Mouse (Mus musculus) CH12.LX (cell line): Measurements from ENCODE around the gene Anapc5. TPM values are rescaled to one million over a fixed set of nuclear protein-coding genes. Genes with fewer than 3 reads are reported as not detected.

ENCODE experiments used
- DNase-seq: peaks from one replicate; pipeline ENCODE4 v3.0.0-alpha.2; 2013; ENCODE audit errors: extremely low read depth
- H3K27ac ChIP-seq: 2 replicates; pipeline ENCODE4 v1.5.1; 2012; ENCODE audit warnings: low read depth, mild to moderate bottlenecking, control low read depth, moderate library complexity; ENCODE audit not compliant: insufficient read depth
- H3K27me3 ChIP-seq: replicated peaks from 2 replicates; pipeline ENCODE3; 2012; ENCODE audit warnings: inconsistent platforms
- H3K36me3 ChIP-seq, 2 experiments: replicated peaks in 1 of 2; 2 replicates each; pipeline versions ENCODE3 to v1.6.1; 2012; ENCODE audit warnings: inconsistent platforms in 1 of 2, low read length in 1 of 2, mild to moderate bottlenecking in 1 of 2, mixed read lengths in 1 of 2, moderate library complexity in 1 of 2; ENCODE audit not compliant: control insufficient read depth in 1 of 2, insufficient read depth in 1 of 2
- H3K4me1 ChIP-seq, 2 experiments: 2 replicates each; pipeline ENCODE4 v1.6.1; 2012; ENCODE audit warnings: inconsistent platforms in 1 of 2, moderate library complexity in 1 of 2; ENCODE audit not compliant: insufficient read depth in 2 of 2, control insufficient read depth in 1 of 2
- H3K4me2 ChIP-seq: 2 replicates; pipeline ENCODE4 v1.6.1; 2012; ENCODE audit warnings: low read depth, mild to moderate bottlenecking, control low read depth; ENCODE audit not compliant: poor library complexity, insufficient read depth, severe bottlenecking
- H3K4me3 ChIP-seq, 3 experiments: fragments of 150-350 bp in 1 of 3; sonication (generic) in 1 of 3; replicated peaks in 1 of 3; 2 replicates each; pipeline versions ENCODE3 to v1.5.1; 2011 to 2012; ENCODE audit warnings: low read depth in 2 of 3, low read length in 2 of 3, mild to moderate bottlenecking in 2 of 3, moderate library complexity in 2 of 3, control low read depth in 1 of 3, improper control_type of control experiment in 1 of 3, inconsistent platforms in 1 of 3, mixed read lengths in 1 of 3; ENCODE audit not compliant: poor library complexity in 1 of 3
- H3K79me2 ChIP-seq: replicated peaks from 2 replicates; pipeline ENCODE4 v1.6.1; 2012; ENCODE audit warnings: mild to moderate bottlenecking, moderate library complexity; ENCODE audit not compliant: control insufficient read depth, poor library complexity, insufficient read depth, severe bottlenecking; ENCODE audit errors: extremely low read depth
- H3K9ac ChIP-seq: 2 replicates; pipeline ENCODE4 v1.6.1; 2012; ENCODE audit warnings: low read depth, mild to moderate bottlenecking, control low read depth, moderate library complexity; ENCODE audit not compliant: insufficient read depth
- H3K9me3 ChIP-seq: replicated peaks from 2 replicates; pipeline ENCODE3; 2012; ENCODE audit warnings: low read length, inconsistent platforms, mixed read lengths
- CHD2 ChIP-seq: IDR thresholded peaks from 2 replicates; pipeline ENCODE4 v1.6.1; 2011; ENCODE audit warnings: low read length, improper control_type of control experiment
- CTCF ChIP-seq, 2 experiments: IDR thresholded peaks in 1 of 2; conservative IDR thresholded peaks in 1 of 2; 2 replicates each; pipeline ENCODE4 v1.5.1; 2011 to 2012; ENCODE audit warnings: low read depth in 2 of 2, low read length in 2 of 2, improper control_type of control experiment in 1 of 2, inconsistent platforms in 1 of 2, mild to moderate bottlenecking in 1 of 2, moderate library complexity in 1 of 2
- EP300 ChIP-seq: IDR thresholded peaks from 2 replicates; pipeline ENCODE4 v1.6.1; 2011; ENCODE audit warnings: low read length, improper control_type of control experiment
- IRF4 ChIP-seq: IDR thresholded peaks from 2 replicates; pipeline ENCODE4 v1.6.1; 2014; ENCODE audit warnings: low read depth, mild to moderate bottlenecking, inconsistent platforms, low read length, improper control_type of control experiment
- KAT2A ChIP-seq: IDR thresholded peaks from 2 replicates; pipeline ENCODE4 v1.6.1; 2012; ENCODE audit warnings: low read length, improper control_type of control experiment, inconsistent platforms; ENCODE audit not compliant: insufficient replicate concordance
- MAFK ChIP-seq: IDR thresholded peaks from 2 replicates; pipeline ENCODE4 v1.6.1; 2011; ENCODE audit warnings: low read length, improper control_type of control experiment; ENCODE audit not compliant: insufficient replicate concordance
- MAZ ChIP-seq: IDR thresholded peaks from 2 replicates; pipeline ENCODE4 v1.6.1; 2012; ENCODE audit warnings: low read depth, mild to moderate bottlenecking, inconsistent platforms, low read length, improper control_type of control experiment, moderate library complexity
- MEF2A ChIP-seq: IDR thresholded peaks from 2 replicates; pipeline ENCODE4 v1.6.1; 2014; ENCODE audit warnings: low read depth, mild to moderate bottlenecking, inconsistent platforms, low read length, improper control_type of control experiment, borderline replicate concordance
- PAX5 ChIP-seq: IDR thresholded peaks from 2 replicates; pipeline ENCODE4 v1.6.1; 2012; ENCODE audit warnings: low read length, inconsistent platforms, mixed read lengths
- POLR2A ChIP-seq: IDR thresholded peaks from 2 replicates; pipeline ENCODE4 v1.6.1; 2011; ENCODE audit warnings: low read depth, mild to moderate bottlenecking, improper control_type of control experiment, low read length
- RAD21 ChIP-seq: IDR thresholded peaks from 2 replicates; pipeline ENCODE4 v1.6.1; 2011; ENCODE audit warnings: low read depth, mild to moderate bottlenecking, low read length, improper control_type of control experiment, moderate library complexity
- RCOR1 ChIP-seq: conservative IDR thresholded peaks from 2 replicates; pipeline ENCODE4 v1.6.1; 2012; ENCODE audit warnings: low read depth, mild to moderate bottlenecking, inconsistent platforms, low read length, improper control_type of control experiment
- TBP ChIP-seq: conservative IDR thresholded peaks from 2 replicates; pipeline ENCODE4 v1.6.1; 2011; ENCODE audit warnings: low read depth, low read length, improper control_type of control experiment
- TCF12 ChIP-seq: IDR thresholded peaks from 2 replicates; pipeline ENCODE4 v1.6.1; 2014; ENCODE audit warnings: low read depth, mild to moderate bottlenecking, inconsistent platforms, low read length, improper control_type of control experiment
- USF1 ChIP-seq: IDR thresholded peaks from 2 replicates; pipeline ENCODE4 v1.6.1; 2014; ENCODE audit warnings: low read depth, mild to moderate bottlenecking, inconsistent platforms, low read length, improper control_type of control experiment
- ZC3H11A ChIP-seq: IDR thresholded peaks from 2 replicates; pipeline ENCODE4 v1.6.1; 2012; ENCODE audit warnings: low read depth, mild to moderate bottlenecking, inconsistent platforms, low read length, improper control_type of control experiment
- ZKSCAN1 ChIP-seq: IDR thresholded peaks from 2 replicates; pipeline ENCODE4 v1.6.1; 2012; ENCODE audit warnings: low read depth, inconsistent platforms, low read length, improper control_type of control experiment, borderline replicate concordance
- ZMIZ1 ChIP-seq: IDR thresholded peaks from 2 replicates; pipeline ENCODE4 v1.6.1; 2012; ENCODE audit warnings: low read depth, mild to moderate bottlenecking, inconsistent platforms, low read length, improper control_type of control experiment
- ZNF384 ChIP-seq: IDR thresholded peaks from 2 replicates; pipeline ENCODE4 v1.6.1; 2012; ENCODE audit warnings: low read depth, low read length, improper control_type of control experiment, inconsistent platforms
- dilution Hi-C: fragments of 300-500 bp; cut with MboI; formaldehyde crosslinking; loops from 2 replicates; pipeline ENCODE4 v1.14.3; 2020; ENCODE audit warnings: low sequenced_read_pairs; ENCODE audit not compliant: extremely low pct_unique_long_range_greater_than_20kb, extremely low pct_ligation_motif_present
- in situ Hi-C: fragments of 300-500 bp; cut with MboI; formaldehyde crosslinking; loops from 3 replicates; pipeline ENCODE4 v1.14.3; 2019; ENCODE audit warnings: low sequenced_read_pairs, low pct_ligation_motif_present, low pct_unique_long_range_greater_than_20kb, mixed read lengths
- polyA plus RNA-seq: library from polyadenylated mRNA; unstranded; fragments of >175 nt; gene quantifications from 2 replicates; pipeline ENCODE4 v1.2.1, GENCODE M21; 2012; ENCODE audit warnings: low read depth; ENCODE audit not compliant: insufficient read length
- total RNA-seq, 2 experiments: library from RNA; depleted of rRNA; stranded (reverse); fragments of 300-350 nt in 1 of 2; fragments of >200 nt in 1 of 2; gene quantifications; 2 replicates each; pipeline ENCODE4 v1.2.3; 2012 to 2014

The Anapc5 gene
- total and polyA plus RNA-seq, 3 experiments: 247 to 280 (median 252) TPM

DNA sequence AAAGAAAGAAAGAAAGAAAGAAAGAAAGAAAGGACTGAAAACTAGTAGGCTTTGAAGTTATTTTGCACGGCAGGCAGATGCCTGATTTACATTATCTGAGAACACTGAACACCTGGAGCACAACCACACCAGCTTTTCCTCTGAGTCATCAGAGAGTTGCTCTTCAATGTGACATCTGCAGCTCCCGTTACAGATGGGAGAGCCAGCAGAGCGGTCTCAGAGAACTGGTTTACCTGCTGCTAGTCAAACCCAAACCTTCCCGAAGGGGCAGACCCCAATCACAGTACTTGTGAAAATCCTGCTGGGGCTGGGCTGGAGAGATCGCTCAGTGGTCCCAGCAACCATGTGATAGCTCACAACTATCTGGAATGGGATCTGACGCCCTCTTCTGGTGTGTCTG lies 3.3 kb upstream of the Anapc5 start (continued):
- TF ChIP-seq TBP: 0 out of 2 replicates have a peak, but pooled peaks have one; percentile 8
- no peak for TF ChIP-seq CHD2
- TF ChIP-seq RCOR1: no peak
- no peak for TF ChIP-seq PAX5
- TF ChIP-seq MAFK: 0 out of 2 replicates have a peak, but pooled peaks have one; percentile 34
- no peak for TF ChIP-seq ZKSCAN1
- 0 out of 2 replicates have a peak, but pooled peaks have one; percentile 20 for TF ChIP-seq MEF2A
- TF ChIP-seq KAT2A: no peak
- no peak for TF ChIP-seq USF1
- TF ChIP-seq, all 38 proteins: peak for 11

DNA sequence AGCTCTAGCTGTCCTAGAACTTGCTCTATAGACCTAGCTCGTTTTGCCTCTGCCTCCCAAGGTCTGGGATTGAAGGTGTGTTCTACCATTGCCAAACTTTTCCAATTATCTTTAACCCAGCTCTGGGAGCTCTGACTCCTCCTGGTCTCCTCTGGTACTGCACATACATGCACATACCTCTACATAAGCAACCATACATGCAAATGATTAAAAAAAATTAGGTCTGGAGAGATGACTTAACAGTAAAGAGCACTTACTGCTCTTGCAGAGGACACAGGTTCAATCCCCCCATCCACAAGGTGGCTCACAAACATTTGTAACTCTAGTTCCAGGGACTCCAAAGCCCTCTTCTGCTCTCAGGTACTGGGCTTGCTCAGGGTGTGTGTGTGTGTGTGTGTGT lies 2.8 kb upstream of the Anapc5 start:
- no peak for DNase-seq
- TF ChIP-seq CTCF (conservative IDR thresholded peaks at IDR 0.05 in 1 of 2, IDR thresholded peaks at IDR 0.05 in 1 of 2; ENCODE audit: low read depth in 2 of 2, low read length in 2 of 2) (peak in 1 of 2 experiments; percentile 40; a peak in 2 of 4 replicates), TCF12 (no peak), ZNF384 (peak; percentile 81)
- dilution Hi-C loops: no loop called here

DNA sequence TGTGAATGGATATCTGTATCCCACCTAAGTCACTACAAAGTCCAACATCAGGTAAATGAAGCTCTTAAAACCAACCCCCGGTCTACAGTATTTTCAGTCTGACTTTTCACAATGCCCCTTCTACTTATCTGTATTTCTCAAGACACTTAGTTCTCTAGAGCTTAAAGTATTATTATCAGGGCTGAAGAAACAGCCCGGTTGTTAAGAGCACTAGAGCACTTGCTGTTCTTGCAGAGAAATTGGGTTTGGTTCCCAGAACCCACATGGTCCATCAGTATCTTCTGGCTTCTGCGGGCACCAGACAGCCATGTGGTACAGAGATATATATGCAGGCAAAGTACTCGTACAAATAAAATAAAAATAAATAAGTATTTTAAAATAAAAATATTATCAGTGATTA lies 1.3 kb upstream of the Anapc5 start:
- no peaks in the 10 kb centered on the region for H3K9me3 ChIP-seq
- dilution Hi-C loops (no loop called here), in situ Hi-C loops (no loop called here)
- no peaks in the 10 kb centered on the region for H3K27me3 ChIP-seq
- H3K27ac ChIP-seq: no peak overlapping the region
- DNase-seq: no peak
- no peak overlapping the region for H3K9ac ChIP-seq
- H3K4me3 ChIP-seq: no peak overlapping the region
- H3K79me2 ChIP-seq: peaks cover 17% of the 10 kb centered on the region
- TF ChIP-seq ZMIZ1: no peak
- TF ChIP-seq PAX5: no peak
- no peak for TF ChIP-seq ZC3H11A
- TF ChIP-seq MAZ: no peak
- TF ChIP-seq EP300: no peak
- TF ChIP-seq CHD2: no peak
- TF ChIP-seq POLR2A: no peak
- TF ChIP-seq RAD21: no peak
- TF ChIP-seq IRF4: no peak
- no peak for TF ChIP-seq USF1
- H3K36me3 ChIP-seq: peaks cover 19 to 25% of the 10 kb centered on the region in 2 experiments
- H3K4me1 ChIP-seq: peaks cover 7 to 38% of the 10 kb centered on the region in 2 experiments
- H3K4me2 ChIP-seq: no peak overlapping the region

More for the DNA sequence above, 2.8 kb upstream of the Anapc5 start:
- no peak overlapping the region for H3K27ac ChIP-seq
- peaks cover 7 to 31% of the 10 kb centered on the region in 2 experiments for H3K4me1 ChIP-seq
- H3K9ac ChIP-seq: no peak overlapping the region
- no peak overlapping the region for H3K4me3 ChIP-seq
- H3K36me3 ChIP-seq: peaks cover 4 to 9% of the 10 kb centered on the region in 2 experiments
- in situ Hi-C loops: no loop called here
- no peaks in the 10 kb centered on the region for H3K27me3 ChIP-seq
- no peaks in the 10 kb centered on the region for H3K9me3 ChIP-seq
- H3K4me2 ChIP-seq: no peak overlapping the region
- H3K79me2 ChIP-seq: peaks cover 12% of the 10 kb centered on the region
